Mouse (Mus musculus): ENCODE measurements around the gene Rwdd4a. TPM values are rescaled to one million over a fixed set of nuclear protein-coding genes. Genes with fewer than 3 reads are reported as not detected.

Rwdd4a gene
- 10 to 100 TPM; 61.1 to 63.9 TPM for total RNA-seq (2021)

DNA sequence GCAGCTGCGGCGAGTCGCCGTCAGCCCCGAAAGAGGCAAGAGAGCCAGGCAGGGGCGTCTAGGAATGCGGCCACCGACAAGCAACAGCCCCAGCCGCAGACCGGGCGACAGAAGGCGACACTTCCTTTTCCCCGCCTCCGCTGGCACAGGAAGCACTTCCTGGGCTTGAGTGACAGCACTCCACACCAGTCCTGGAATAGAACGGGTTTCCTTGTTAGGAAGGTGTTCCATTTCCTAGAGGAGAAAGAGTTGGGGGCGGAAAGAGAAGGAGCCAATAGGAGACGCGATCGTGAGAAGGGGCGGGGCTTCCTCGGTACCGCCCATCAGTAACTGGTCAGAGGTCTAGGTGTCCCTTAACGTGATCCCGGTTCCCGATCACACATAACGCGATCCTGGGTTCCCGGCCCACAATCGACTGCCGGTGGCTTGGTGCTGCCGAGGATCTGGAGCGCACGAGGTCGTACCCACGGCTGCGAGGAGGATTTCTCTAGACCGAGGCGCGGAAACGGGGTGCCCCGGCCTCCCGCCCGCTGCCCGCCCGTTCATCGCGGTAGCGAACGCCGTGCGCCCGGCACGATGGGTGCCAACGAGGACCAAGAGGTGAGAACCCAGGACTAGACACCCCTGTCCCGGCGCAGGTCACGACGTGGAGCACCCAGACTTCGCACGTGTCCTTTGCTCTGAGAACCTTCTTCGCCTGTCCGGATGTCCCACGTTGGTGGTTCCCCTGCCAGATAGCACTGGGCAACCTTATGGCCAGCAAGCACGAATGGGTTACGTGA, at the start of gene Rwdd4a, which contains the start of gene Trappc11:
TSS of gene Rwdd4a (plus strand) at position 321 of the 782 bp plus-strand sequence.
TSS of gene Trappc11 (minus strand) at position 127 of the 782 bp plus-strand sequence.
- intact Hi-C loops (cut with DNase I): loop anchor here (5.0 kb wide), 2 partner anchors 144 to 179 kb away; partner anchors contain the start of genes Cdkn2aip and Ing2
- peak; percentile 95 for DNase-seq (ENCODE audit: low spot score)

DNA sequence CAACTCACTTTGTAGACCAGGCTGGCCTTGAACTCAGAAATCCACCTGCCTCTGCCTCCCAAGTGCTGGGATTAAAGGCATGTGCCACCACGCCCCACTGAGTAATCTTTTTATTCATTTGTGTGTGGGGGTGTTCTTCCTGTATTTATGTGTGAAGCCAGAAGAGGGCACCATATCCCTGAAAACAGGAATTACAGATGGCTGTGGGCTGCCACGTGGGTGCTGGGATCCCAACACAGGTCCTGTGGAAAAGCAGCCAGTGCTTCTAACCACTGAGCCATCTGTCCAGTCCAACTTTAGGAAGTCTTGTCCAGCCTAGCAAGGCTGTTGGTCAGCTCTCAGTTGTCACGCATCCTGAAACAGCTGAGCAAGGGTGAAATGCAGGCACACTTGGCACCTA, 46.2 kb upstream of the Rwdd4a start:
- intact Hi-C loops (cut with DNase I): no loop called here
- DNase-seq (ENCODE audit: low spot score): no peak

DNA sequence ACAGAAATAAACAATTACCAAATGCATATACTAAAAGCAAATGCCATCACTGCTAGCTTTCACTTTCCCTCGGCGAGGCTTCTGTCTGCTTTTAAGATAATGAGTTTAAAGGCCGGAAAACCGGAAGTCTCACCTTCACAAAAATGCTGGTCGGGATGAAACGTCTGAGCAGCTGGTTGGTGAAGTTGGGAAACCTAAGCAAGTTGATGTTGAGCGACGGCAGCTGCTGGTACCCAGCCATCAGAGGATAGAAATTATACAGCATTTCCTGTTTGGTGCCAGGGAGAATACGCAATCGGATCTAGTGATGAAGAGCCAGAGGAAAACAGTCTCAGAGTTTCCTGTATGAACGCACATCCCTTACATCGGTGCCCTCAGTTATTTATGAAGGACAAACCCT, 40.4 kb upstream of the Rwdd4a start:
- no peak for DNase-seq (ENCODE audit: low spot score)
- intact Hi-C loops (cut with DNase I): loop anchor here (10.0 kb wide), 2 partner anchors 78 to 478 kb away; no protein-coding TSS in a partner anchor

DNA sequence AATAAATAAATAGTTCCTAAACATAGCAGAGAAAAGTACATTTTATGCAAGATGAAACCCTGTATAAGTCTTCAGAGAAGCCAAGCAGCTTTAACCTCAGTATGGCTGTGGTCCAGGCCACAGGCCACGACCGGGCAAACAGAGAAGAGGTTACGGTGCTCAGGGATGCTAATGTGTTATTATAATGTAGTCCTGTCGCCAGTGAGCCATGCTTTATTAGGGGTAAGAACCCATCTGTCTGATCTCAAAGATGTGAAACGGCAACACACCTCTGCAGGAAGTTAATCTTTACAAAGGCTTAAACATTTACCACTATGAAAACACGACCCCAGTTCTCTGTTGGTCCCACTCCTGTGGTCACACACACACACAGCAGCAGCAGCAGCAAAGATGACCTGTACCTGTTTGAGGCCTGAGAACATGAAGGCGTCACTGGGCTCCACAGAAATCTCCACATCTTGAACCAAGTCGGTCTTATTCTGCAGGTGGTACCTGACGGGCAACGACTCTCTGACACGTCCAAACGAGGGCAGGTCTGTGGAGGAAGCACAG, 38.8 kb upstream of the Rwdd4a start:
- intact Hi-C loops (cut with DNase I): loop anchor here (10.0 kb wide), 2 partner anchors 80 to 480 kb away; no protein-coding TSS in a partner anchor

DNA sequence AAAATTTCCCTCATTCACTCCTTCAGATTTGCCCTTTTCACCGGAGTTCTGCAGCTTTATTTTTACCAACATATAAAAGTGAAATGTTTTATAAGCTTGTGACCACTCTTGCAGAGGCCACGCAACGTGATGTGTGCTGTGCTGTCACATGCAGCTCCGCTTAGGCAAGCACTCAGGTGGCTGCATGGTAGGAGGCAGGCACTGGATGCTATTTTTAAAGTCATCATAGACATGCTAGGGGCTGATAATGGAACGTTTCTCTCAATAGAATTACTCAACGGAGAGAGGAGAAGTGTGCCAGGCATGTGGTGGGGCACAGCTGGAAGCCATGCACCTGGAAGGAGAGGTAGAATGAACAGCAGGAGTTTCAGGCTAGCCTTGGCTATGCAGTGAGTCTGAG, 38.0 kb upstream of the Rwdd4a start:
- no peak for DNase-seq (ENCODE audit: low spot score)
- intact Hi-C loops (cut with DNase I): loop anchor here (10.0 kb wide), 2 partner anchors 81 to 481 kb away; no protein-coding TSS in a partner anchor

More for the DNA sequence above, 38.8 kb upstream of the Rwdd4a start:
- no peak for DNase-seq (ENCODE audit: low spot score)

DNA sequence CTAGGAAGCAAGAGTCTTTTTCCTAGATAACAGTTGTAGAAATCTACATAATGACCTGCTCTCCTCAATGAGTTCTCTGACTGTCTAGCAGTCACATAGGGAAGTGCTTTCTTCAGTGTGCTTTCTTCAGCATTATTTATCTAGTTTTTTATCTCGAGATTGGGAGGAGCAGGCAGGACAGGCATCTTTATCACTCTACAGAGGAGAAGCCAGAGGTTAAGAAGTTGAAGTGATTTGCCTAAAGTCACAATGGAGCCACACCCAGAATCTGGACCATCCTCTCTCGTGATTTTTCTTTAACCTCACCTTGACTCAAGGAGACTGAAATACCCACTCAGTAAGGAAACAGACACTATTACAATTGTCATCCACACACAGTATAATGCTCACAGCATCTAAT, 31.5 kb upstream of the Rwdd4a start:
- DNase-seq (ENCODE audit: low spot score): no peak
- intact Hi-C loops (cut with DNase I): no loop called here

DNA sequence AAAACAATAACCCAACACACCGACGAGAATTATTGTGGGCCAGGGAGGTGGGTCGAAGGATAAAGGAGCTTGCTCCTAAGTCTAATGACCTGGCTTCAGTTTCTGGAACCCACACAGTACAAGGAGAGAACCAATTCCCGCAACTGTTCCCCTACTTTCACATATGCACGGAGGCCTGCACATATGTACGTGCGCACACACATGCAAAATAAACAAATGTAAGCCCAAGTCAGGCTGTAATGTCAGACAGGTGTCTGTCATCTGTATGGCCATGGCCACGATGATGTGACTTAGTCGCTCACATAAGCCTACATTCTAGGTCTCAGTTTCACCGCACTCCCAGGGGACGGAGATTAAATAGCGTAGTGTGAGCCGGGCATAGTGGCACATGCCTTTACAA, 30.9 kb upstream of the Rwdd4a start:
- intact Hi-C loops (cut with DNase I): no loop called here
- no peak for DNase-seq (ENCODE audit: low spot score)

DNA sequence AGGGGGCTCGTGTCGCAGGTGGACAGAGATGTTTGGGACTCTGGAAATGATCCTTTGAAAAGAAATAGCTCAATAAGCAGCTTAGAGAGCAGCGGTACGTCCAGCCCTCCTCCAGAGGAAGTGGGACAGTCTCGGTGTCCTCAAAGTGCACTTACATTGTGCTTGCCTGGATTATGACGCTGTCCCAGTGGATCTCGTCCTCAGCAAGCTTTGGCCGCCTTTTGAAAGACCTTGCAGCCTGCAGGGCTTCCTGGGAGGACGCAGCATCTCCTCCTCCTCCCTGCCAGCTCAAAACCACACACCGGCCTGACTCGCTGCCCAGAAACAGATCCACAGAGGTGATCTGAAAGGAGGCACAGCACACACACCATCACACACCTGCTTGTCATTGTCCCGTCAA, 28.0 kb upstream of the Rwdd4a start:
- intact Hi-C loops (cut with DNase I): no loop called here
- DNase-seq (ENCODE audit: low spot score): no peak

DNA sequence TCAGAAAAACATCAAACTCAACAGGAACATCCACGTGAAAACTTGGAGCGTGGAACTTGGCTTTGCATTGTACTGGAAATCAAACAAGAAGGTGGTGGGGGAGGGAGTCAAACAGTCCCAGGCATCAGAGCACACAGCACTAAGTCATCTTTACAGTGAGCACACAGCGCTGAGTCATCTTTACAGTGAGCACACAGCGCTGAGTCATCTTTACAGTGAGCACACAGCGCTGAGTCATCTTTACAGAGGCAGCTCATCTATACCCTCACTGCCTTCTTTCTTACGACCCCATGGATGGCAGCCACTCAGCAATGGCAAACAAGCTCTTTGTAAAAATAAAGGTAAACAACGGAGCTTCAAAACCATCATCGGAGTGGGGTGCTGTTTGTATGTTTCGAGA, 22.5 kb upstream of the Rwdd4a start:
- no peak for DNase-seq (ENCODE audit: low spot score)
- intact Hi-C loops (cut with DNase I): no loop called here

DNA sequence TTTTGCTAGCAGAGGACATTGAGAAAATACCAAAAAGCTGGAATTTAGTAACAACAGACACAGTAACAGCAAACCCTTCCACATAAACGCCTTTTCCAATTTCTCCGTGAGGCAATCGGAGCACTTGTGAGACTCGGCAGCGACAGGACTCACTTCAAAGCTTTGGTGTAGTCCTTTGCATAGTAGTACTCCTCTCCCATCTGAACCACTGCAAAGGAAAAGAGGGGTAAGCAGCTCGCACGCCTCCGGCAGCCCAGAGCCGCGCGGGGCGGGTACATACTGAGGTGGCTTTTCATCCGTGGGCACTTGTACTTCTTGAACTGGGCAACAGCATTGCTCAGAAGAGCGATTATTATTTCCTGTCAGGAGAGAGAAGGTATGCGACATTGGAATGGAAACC, 19.9 kb upstream of the Rwdd4a start:
- DNase-seq (ENCODE audit: low spot score): no peak
- intact Hi-C loops (cut with DNase I): no loop called here

DNA sequence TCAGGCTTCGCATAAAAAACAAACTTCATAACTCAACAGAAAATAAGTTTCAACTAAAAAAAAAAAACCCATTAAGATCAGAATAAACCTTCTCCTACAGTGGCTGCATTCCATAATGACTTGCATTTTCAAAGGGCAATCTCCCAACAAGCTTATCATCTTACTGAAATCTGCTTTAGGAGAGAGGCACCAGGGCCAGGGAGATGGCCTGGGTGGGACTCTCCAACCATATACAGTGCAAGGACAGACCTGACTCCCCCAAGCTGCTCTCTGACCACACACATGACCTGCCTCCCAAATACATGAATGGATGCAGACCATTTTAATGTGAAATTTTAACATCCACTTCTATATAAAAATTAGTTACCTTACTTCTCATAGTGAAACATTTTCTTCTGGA, 5.4 kb upstream of the Rwdd4a start:
- intact Hi-C loops (cut with DNase I): no loop called here

DNA sequence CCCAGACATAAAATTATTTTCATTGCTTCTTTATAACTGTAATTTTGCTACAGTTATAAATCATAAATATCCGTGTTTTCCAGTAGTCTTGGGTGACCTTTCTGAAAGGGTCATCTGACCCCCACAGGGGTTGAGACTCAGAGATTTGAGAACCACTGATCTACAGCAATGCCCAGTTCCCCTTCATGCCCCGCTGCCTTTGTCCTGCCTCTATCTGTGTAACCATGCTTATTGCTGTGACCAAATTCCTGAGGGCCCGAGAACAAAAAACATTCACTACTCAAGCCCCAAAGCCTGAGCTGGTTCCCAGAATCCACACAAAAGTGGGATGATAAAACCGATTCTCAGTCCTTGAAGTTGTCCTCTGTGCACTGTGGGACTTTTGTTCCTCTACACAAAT, 4.9 kb downstream of the Rwdd4a start:
- DNase-seq (ENCODE audit: low spot score): no peak
- intact Hi-C loops (cut with DNase I): loop anchor here (5.0 kb wide), 1 partner anchor 154 kb away; no protein-coding TSS in a partner anchor

More for the DNA sequence above, 5.4 kb upstream of the Rwdd4a start:
- no peak for DNase-seq (ENCODE audit: low spot score)

DNA sequence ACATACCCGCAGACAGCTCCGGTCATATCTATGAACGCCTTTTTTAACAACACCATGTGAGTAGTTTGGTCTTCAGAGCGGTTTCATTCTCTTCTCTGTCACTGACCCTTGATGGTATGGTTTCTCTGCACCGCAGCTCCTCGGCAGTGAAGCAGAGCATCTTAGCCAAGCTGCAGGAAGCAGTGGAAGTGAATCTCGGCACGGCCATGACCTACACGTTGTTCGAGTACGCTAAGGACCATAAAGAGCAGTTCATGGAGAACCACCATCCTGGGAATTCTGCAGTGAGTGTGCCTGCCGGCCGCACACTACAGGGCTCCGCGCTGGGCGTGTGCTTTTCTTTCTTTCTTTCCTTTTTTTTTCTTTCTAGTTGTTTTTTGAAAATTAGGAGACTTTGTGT, 9.3 kb downstream of the Rwdd4a start:
- DNase-seq (ENCODE audit: low spot score): no peak
- intact Hi-C loops (cut with DNase I): no loop called here

DNA sequence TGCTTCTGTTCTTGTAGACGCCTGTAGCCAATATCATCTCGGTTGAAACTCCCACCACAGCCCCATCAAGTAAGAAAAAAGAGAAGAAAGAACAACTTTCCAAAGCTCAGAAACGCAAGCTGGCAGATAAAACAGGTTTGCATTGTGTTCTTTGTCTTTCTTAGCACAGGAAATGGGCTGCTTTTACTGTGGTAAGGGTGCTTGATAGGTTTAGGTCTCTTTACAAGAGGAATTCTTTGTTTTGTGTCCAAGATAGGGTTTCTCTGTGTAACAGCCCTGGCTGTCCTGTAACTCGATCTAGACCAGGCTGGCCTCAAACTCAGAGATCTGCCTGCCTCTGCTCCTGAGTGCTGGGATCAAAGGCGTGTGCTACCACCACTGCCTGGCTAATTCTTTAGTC, 10.6 kb downstream of the Rwdd4a start:
- no peak for DNase-seq (ENCODE audit: low spot score)
- intact Hi-C loops (cut with DNase I): no loop called here

DNA sequence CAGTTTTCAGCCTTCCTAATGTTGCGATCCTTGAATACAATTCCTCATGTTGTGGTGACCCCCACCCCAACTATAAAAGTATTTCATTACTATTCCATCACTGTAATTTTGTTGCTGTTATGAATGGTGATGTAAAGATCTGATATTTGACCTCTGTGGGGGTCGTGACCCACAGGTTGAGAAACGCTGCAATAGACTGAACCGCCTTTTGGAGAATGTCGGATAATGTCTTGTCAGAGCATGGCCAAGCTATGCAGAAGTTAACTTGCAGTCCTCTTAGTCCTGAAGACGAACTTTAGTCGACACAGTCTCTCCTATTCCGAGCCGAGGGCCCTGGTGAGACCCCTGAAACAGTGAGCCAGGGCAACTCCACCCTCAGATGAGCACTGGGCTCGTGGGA, 13.6 kb downstream of the Rwdd4a start:
- DNase-seq (ENCODE audit: low spot score): no peak
- intact Hi-C loops (cut with DNase I): no loop called here

DNA sequence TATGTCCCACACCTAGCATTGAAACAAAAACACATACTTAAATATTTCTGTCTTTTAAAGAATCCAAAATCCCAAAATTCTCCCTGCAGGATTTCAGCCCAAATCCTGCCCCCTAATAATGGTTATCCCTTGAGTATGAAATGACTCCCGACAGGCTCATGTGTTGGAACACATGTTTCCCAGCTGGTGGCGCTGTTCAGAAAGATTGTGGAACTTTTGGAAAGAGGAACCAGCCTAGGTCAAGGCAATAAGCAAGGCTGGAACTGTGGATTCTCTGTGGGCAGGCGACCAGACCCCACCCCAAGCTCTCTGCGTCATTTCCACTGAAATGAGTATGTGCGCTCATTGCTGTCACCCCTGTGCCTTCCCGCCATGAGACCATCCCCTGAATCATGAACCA, 20.1 kb downstream of the Rwdd4a start:
- intact Hi-C loops (cut with DNase I): loop anchor here (5.0 kb wide), 1 partner anchor 139 kb away; no protein-coding TSS in a partner anchor
- no peak for DNase-seq (ENCODE audit: low spot score)

DNA sequence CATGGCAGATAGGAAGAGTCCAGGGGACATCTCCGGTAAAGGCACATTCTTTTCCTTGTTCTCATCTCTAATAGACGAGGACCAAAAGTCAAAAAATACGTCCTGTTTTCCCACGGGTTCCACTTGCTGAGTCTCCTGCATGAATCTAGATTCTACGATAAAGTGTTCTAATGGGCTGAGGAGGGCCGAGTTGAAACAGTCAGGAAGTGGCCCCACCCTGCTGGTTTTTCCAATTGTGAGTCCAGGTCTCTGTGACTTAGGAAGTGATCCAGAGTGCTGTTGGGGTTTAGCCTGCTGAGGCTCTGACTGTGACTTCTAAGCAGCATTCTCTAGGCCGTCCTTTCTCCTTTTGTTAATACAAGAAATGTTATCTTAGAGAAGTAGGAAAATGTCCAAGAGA, 23.0 kb downstream of the Rwdd4a start:
- intact Hi-C loops (cut with DNase I): no loop called here

DNA sequence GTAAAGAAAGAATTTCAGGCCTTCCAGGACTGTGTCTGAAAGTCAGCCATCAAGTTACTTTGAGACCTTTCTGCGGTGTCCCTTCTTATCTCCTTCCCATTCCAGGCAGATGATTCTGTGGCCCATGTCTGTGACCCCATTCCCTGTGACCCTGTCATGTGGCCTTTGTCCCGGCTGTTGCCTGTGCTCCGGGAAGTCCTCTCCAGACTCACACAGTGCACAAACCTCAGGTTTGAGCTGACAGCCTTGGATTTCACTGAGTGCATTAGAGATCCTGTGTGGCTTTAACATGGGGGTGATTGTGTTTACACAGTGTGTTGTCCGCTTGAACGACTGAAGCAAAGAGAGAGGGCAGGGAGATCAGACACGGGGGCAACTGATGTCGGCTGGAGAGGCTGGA, 24.8 kb downstream of the Rwdd4a start:
- intact Hi-C loops (cut with DNase I): no loop called here
- no peak for DNase-seq (ENCODE audit: low spot score)

More for the DNA sequence above, 23.0 kb downstream of the Rwdd4a start:
- peak; percentile 8 for DNase-seq (ENCODE audit: low spot score)

DNA sequence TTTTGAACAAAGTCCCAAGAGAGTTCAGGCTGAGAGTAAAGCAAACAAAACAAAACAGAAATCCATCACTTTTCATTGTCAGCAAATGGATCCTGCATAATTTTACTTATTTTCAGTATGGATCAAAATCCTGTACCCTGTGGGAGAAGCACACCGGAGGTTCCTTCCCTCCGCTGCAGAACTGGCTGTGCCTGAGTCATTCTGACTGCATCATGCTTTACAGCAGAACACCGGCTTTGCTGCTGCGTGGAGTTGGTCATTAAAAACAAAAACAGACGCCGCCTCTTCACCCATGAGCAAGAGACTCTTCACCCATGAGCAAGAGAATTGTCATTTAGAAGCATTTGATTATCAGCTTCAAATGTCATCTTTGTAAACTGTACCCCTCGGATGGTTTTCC, 27.3 kb downstream of the Rwdd4a start:
- intact Hi-C loops (cut with DNase I): no loop called here

DNA sequence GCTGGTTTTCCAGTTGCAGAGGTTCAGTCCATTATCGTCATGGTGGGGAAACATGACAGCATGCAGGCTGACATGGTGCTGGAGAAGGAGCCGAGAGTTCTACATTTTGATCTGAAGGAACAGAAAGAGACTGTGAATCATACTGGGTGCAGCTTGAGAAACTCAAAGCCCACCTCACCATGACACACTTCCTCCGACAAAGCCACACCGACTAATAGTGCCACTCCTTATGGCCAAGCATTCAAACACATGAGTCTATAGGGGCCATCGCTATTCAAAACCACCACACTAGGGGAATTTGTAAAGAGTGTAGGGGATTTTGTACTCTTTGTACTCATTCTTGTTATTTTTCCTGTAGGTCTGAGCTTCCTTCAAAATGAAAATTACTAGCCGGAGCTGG, 33.1 kb downstream of the Rwdd4a start:
- intact Hi-C loops (cut with DNase I): no loop called here
- no peak for DNase-seq (ENCODE audit: low spot score)

More for the DNA sequence above, 27.3 kb downstream of the Rwdd4a start:
- DNase-seq (ENCODE audit: low spot score): no peak

DNA sequence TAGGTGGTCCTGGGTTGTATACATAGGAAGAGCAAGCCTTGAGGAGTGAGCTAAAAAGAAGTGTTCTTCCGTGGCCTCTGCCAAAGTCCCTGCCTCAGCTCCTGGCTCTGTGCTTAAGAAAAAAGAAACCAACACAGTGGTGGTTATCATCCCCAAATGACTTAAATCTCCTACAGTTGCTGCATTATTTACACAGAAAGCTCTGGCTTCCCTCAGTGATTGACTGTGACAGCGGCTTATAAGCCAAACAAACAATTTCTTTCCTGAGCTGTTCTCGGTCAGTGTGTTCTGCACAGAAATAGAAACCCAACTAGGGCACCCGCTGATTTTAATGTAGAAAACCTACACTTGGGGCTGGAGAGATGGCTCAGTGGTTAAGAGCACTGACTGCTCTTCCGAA, 34.6 kb downstream of the Rwdd4a start:
- no peak for DNase-seq (ENCODE audit: low spot score)
- intact Hi-C loops (cut with DNase I): no loop called here

Data from heart, postnatal 25 days (tissue).